Mouse (Mus musculus): Measurements from ENCODE around the gene Ube2e3. TPM values are rescaled to one million over a fixed set of nuclear protein-coding genes. Genes with fewer than 3 reads are reported as not detected.

The Ube2e3 gene
- polyA plus RNA-seq, 1 experiment from 2014 or later, result 60.4 TPM

DNA sequence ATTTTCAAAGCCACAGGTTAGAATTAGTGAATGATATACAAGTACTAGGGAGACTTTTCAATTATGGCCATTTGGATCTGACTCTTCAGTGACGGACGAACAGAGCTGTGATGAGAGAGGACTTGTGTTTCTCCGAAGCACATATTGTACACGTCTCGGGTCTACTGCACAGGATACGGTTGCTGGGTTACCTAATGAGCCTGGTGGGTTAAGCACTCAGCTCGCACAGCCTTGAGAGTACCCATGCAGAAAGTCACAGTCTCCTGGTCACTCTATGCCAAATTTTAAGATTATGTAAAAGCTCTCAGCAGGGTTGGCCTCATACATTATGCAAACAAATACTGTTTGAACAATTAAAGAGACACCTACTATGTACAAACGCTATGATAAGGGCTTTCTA lies 13.6 kb upstream of the Ube2e3 start:
- H3K27me3 ChIP-seq (replicated peaks; ENCODE audit: control insufficient read depth, insufficient read depth, low read length), result no peaks in the 10 kb centered on the region
- no peak for ATAC-seq
- TF ChIP-seq CTCF (IDR thresholded peaks at IDR 0.05; ENCODE audit: low read depth), result no peak

DNA sequence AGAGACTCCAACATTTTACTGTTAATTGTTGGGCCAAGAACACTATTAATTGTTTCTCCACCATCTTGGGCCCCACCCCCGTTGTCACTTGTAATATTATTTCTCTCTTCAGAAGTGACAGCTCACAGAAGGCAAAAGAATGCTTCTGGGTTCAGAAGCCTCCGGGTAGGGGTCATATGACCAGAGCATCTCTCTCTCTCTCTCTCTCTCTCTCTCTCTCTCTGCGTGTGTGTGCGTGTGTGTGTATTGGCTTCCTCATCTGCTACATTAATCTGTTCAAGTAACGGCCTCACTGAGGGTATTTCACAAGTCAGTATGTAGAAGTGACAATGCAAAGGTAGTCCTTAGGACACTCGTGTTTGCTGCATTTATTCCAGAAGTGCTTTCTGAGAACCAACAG lies 9.3 kb upstream of the Ube2e3 start:
- H3K4me2 ChIP-seq (replicated peaks; ENCODE audit: low read depth), result no peak overlapping the region
- no peaks in the 10 kb centered on the region for H3K27me3 ChIP-seq (replicated peaks; ENCODE audit: control insufficient read depth, insufficient read depth, low read length)
- 77% methylated on average over 6 of the region's 6 CpGs for WGBS
- no peak for ATAC-seq
- TF ChIP-seq CTCF (IDR thresholded peaks at IDR 0.05; ENCODE audit: low read depth), result no peak
- no peaks in the 10 kb centered on the region for H3K36me3 ChIP-seq (ENCODE audit: control insufficient read depth, insufficient read depth)
- H3K4me3 ChIP-seq (ENCODE audit: low read depth, low read length), result no peak overlapping the region
- no peak overlapping the region for H3K27ac ChIP-seq (ENCODE audit: low read depth, low read length)
- no peaks in the 10 kb centered on the region for H3K9me3 ChIP-seq (ENCODE audit: control insufficient read depth)
- no peaks in the 10 kb centered on the region for H3K4me1 ChIP-seq (replicated peaks; ENCODE audit: control insufficient read depth, insufficient read depth, low read length)
- no peak overlapping the region for H3K9ac ChIP-seq (ENCODE audit: low read depth, low read length)

More for the DNA sequence above, 13.6 kb upstream of the Ube2e3 start:
- Histone ChIP-seq H3K4me2 (replicated peaks; ENCODE audit: low read depth) (no peak overlapping the region), H3K9ac (ENCODE audit: low read depth, low read length) (no peak overlapping the region), H3K4me1 (replicated peaks; ENCODE audit: control insufficient read depth, insufficient read depth, low read length) (no peaks in the 10 kb centered on the region), H3K4me3 (ENCODE audit: low read depth, low read length) (no peak overlapping the region), H3K27ac (ENCODE audit: low read depth, low read length) (no peak overlapping the region), H3K36me3 (ENCODE audit: control insufficient read depth, insufficient read depth) (no peaks in the 10 kb centered on the region), H3K9me3 (ENCODE audit: control insufficient read depth) (no peaks in the 10 kb centered on the region)
- 76% methylated on average over 8 of the region's 8 CpGs for WGBS

DNA sequence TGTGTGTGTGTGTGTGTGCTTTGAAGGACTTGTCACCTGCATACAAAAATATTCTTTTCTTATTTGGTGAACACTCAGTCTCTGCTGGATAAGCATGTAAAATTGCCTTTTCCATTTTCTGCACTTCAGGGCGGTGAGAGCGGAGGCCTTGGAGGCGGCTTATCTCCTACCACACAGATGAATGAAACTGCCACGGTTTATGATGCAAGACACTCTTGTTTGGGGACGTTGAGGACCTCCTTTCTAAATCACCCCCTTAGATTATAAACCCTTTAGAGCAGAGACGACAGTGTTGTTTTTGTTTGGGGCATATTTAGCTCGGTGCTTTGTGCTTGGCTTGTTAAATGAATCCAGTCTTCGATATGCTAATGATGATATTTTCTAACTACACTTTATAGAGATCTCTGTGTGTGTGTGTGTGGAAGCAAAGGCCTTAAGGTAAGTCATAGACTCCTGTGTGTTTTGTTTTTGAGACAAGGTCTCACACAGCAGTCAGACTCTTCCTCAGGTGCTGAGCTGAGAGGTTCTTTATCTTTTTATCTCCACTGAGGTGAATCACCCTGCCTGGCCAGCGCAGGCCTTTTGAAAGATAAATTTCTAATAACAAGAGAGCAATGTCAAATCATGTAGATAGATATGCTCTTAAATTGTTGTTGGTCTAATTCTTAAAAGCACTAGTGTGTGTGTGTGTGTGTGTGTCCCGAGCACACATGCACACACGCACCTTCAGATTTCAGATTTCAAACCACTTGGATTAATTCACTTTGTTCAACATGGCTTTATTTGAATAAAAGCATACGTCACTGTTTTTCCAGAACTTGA lies 8.4 kb upstream of the Ube2e3 start:
- H3K9ac ChIP-seq (ENCODE audit: low read depth, low read length), result no peak overlapping the region
- H3K27ac ChIP-seq (ENCODE audit: low read depth, low read length), result no peak overlapping the region
- H3K9me3 ChIP-seq (ENCODE audit: control insufficient read depth), result no peaks in the 10 kb centered on the region
- TF ChIP-seq CTCF (IDR thresholded peaks at IDR 0.05; ENCODE audit: low read depth), result no peak
- 73% methylated on average over 12 of the region's 12 CpGs for WGBS
- no peaks in the 10 kb centered on the region for H3K27me3 ChIP-seq (replicated peaks; ENCODE audit: control insufficient read depth, insufficient read depth, low read length)
- no peak overlapping the region for H3K4me3 ChIP-seq (ENCODE audit: low read depth, low read length)
- no peak for ATAC-seq
- H3K4me2 ChIP-seq (replicated peaks; ENCODE audit: low read depth), result no peak overlapping the region
- no peaks in the 10 kb centered on the region for H3K4me1 ChIP-seq (replicated peaks; ENCODE audit: control insufficient read depth, insufficient read depth, low read length)
- H3K36me3 ChIP-seq (ENCODE audit: control insufficient read depth, insufficient read depth), result no peaks in the 10 kb centered on the region

DNA sequence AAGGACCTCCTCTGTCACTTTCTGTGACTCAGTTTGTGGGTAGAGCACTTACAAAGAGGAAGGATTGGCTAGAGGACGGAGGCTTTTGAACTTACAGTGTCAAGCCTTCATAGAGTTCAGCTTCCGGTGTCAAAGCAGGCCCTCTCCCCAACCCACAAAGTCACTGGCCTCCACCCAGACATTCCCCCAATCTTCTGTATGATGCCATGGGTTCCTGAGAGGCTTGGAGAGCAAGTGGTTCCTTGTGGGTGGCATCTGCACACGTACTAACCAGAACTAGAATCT lies 7.9 kb upstream of the Ube2e3 start:
- no peak for ATAC-seq
- no peaks in the 10 kb centered on the region for H3K4me1 ChIP-seq (replicated peaks; ENCODE audit: control insufficient read depth, insufficient read depth, low read length)
- H3K9ac ChIP-seq (ENCODE audit: low read depth, low read length), result no peak overlapping the region
- no peak for TF ChIP-seq CTCF (IDR thresholded peaks at IDR 0.05; ENCODE audit: low read depth)
- no peaks in the 10 kb centered on the region for H3K27me3 ChIP-seq (replicated peaks; ENCODE audit: control insufficient read depth, insufficient read depth, low read length)
- no peak overlapping the region for H3K27ac ChIP-seq (ENCODE audit: low read depth, low read length)
- WGBS, result 82% methylated on average over 3 of the region's 3 CpGs
- no peaks in the 10 kb centered on the region for H3K9me3 ChIP-seq (ENCODE audit: control insufficient read depth)
- no peak overlapping the region for H3K4me3 ChIP-seq (ENCODE audit: low read depth, low read length)
- no peak overlapping the region for H3K4me2 ChIP-seq (replicated peaks; ENCODE audit: low read depth)
- H3K36me3 ChIP-seq (ENCODE audit: control insufficient read depth, insufficient read depth), result no peaks in the 10 kb centered on the region

DNA sequence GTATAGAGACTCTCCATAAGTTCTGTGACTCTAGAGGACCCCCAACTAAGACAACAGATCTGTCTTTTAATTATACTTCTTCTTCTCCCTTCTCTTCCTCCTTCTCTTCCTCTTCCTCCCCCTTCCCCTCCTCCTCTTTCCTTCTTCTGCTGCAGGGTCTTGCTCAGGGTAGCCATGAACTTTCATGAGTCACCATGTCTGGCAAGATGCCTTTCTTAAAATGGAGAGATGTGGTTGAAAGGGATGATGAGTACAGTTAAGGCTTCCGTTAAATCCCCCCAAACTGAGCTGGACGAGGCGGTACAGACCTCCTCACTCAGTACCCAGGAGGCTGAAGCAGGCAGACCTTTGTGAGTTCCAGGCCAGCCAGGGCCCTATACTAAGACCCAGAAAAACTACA lies 3.8 kb upstream of the Ube2e3 start:
- no peak overlapping the region for H3K4me3 ChIP-seq (ENCODE audit: low read depth, low read length)
- no peak for ATAC-seq
- WGBS, result 97% methylated on average over 3 of the region's 3 CpGs

DNA sequence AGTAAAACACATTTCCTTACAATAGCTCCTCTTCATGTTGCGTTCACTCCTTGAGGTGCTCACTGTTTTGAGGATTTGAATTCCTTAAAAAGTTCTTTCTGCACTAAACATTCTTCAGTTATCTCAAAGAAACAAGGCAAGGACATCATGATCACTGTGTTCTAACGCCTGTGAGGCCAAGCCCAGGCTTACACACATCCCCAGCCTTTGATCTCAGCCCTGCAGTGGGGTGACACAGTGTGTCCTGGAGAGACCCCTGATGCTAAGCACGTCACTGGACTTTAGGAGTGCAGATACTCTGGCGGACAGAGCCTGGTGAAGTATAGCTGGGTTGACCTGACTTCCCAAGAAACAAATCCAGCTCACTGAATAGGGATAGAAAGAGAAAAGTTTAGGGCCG lies 3.1 kb upstream of the Ube2e3 start:
- WGBS, result 73% methylated on average over 5 of the region's 5 CpGs
- ATAC-seq, result no peak

More for the DNA sequence above, 3.8 kb upstream of the Ube2e3 start:
- Histone ChIP-seq H3K27me3 (replicated peaks; ENCODE audit: control insufficient read depth, insufficient read depth, low read length) (no peaks in the 10 kb centered on the region), H3K36me3 (ENCODE audit: control insufficient read depth, insufficient read depth) (no peaks in the 10 kb centered on the region), H3K4me2 (replicated peaks; ENCODE audit: low read depth) (no peak overlapping the region), H3K9me3 (ENCODE audit: control insufficient read depth) (no peaks in the 10 kb centered on the region), H3K27ac (ENCODE audit: low read depth, low read length) (no peak overlapping the region), H3K4me1 (replicated peaks; ENCODE audit: control insufficient read depth, insufficient read depth, low read length) (no peaks in the 10 kb centered on the region), H3K9ac (ENCODE audit: low read depth, low read length) (no peak overlapping the region)
- TF ChIP-seq CTCF (IDR thresholded peaks at IDR 0.05; ENCODE audit: low read depth), result no peak

More for the DNA sequence above, 3.1 kb upstream of the Ube2e3 start:
- Histone ChIP-seq H3K36me3 (ENCODE audit: control insufficient read depth, insufficient read depth) (no peaks in the 10 kb centered on the region), H3K27ac (ENCODE audit: low read depth, low read length) (no peak overlapping the region), H3K4me3 (ENCODE audit: low read depth, low read length) (no peak overlapping the region), H3K4me1 (replicated peaks; ENCODE audit: control insufficient read depth, insufficient read depth, low read length) (no peaks in the 10 kb centered on the region), H3K4me2 (replicated peaks; ENCODE audit: low read depth) (no peak overlapping the region), H3K9ac (ENCODE audit: low read depth, low read length) (no peak overlapping the region), H3K27me3 (replicated peaks; ENCODE audit: control insufficient read depth, insufficient read depth, low read length) (no peaks in the 10 kb centered on the region), H3K9me3 (ENCODE audit: control insufficient read depth) (no peaks in the 10 kb centered on the region)
- TF ChIP-seq CTCF (IDR thresholded peaks at IDR 0.05; ENCODE audit: low read depth), result no peak
